Mouse (Mus musculus) E14TG2a.4 (cell line): ENCODE data around the gene Rwdd2b.

Experiments
- H3K27me3 ChIP-seq: 2 replicates; pipeline ENCODE4 v1.6.1; 2014; ENCODE audit warnings: low read length, control low read depth; ENCODE audit not compliant: insufficient read depth
- H3K36me3 ChIP-seq: 2 replicates; pipeline ENCODE4 v1.6.1; 2014; ENCODE audit warnings: low read length, control low read depth; ENCODE audit not compliant: insufficient read depth
- H3K4me1 ChIP-seq: replicated peaks from 2 replicates; pipeline ENCODE4 v1.6.1; 2014; ENCODE audit warnings: low read depth, low read length, control low read depth
- H3K4me3 ChIP-seq: replicated peaks from 2 replicates; pipeline ENCODE4 v1.5.1; 2014; ENCODE audit warnings: mild to moderate bottlenecking, low read length
- H3K9me3 ChIP-seq: 2 replicates; pipeline ENCODE4 v1.6.1; 2014; ENCODE audit warnings: low read length, control low read depth
- CTCF ChIP-seq: conservative IDR thresholded peaks from 2 replicates; pipeline ENCODE4 v1.5.1; 2014; ENCODE audit warnings: low read length
- NANOG ChIP-seq: IDR thresholded peaks from 2 replicates; pipeline ENCODE4 v1.6.1; 2014; ENCODE audit warnings: borderline replicate concordance, low read length, mixed read lengths
- POU5F1 ChIP-seq: IDR thresholded peaks from 2 replicates; pipeline ENCODE4 v1.6.1; 2014; ENCODE audit warnings: low read length, borderline replicate concordance

The Rwdd2b gene

DNA sequence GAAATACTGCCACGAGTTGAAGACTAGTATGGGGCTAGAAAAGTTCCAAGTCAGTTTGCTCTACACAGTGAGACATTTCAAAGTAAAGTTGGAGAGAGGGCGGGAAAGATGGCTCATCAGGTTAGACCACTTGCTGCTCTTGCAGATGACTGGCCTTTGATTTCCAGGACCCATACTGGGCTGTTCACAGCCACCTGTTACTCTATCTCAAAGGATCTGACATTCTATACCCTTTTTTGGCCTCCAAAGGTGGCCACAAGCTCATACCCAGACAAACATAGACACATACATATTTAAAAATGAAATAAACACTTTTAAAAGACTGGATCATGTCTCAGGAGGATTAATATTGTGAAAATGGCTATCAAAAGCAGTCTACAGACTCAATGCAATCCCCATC, 56.0 kb downstream of the Rwdd2b start:
- Histone ChIP-seq H3K4me3 (no peak overlapping the region), H3K36me3 (peaks cover 87% of the 10 kb centered on the region), H3K27me3 (no peaks in the 10 kb centered on the region), H3K4me1 (no peaks in the 10 kb centered on the region), H3K9me3 (peaks cover 1% of the 10 kb centered on the region; the same call in 1 of the 2 replicates)
- TF ChIP-seq NANOG (no peak), POU5F1 (no peak), CTCF (no peak)
